Mouse (Mus musculus) left cerebral cortex, adult 11 months (tissue): ENCODE data around the gene Sf3b1.
"Not testable (repeated sequence)": the region's sequence is repeated elsewhere in the genome, so short reads cannot be mapped to it uniquely, and the experiment has no call there.

Experiments
- DNase-seq: peaks from one replicate; pipeline ENCODE4 v3.0.0; 2022; ENCODE audit warnings: low spot score

Gene Sf3b1

GRCm38 (mm10) chr1:55027253-55027801, at the start of gene Sf3b1:
TSS of gene Sf3b1 (minus strand) at chr1:55027481.
- peak; percentile 93 for DNase-seq

- DNase-seq: no peak
These were observed 49.1 kb upstream of the Sf3b1 start for GRCm38 (mm10) chr1:55076395-55076743.

- DNase-seq: no peak
These were observed 48.5 kb upstream of the Sf3b1 start for GRCm38 (mm10) chr1:55075652-55076394.

- no peak for DNase-seq
These were observed 47.5 kb upstream of the Sf3b1 start for GRCm38 (mm10) chr1:55074757-55075156.

GRCm38 (mm10) chr1:55072328-55072727, 45.0 kb upstream of the Sf3b1 start:
- DNase-seq: not testable (repeated sequence)

GRCm38 (mm10) chr1:55061772-55062171, 34.5 kb upstream of the Sf3b1 start:
- no peak for DNase-seq

- DNase-seq: no peak
These were observed 33.8 kb upstream of the Sf3b1 start for GRCm38 (mm10) chr1:55061099-55061498.

- DNase-seq: not testable (repeated sequence)
These were observed 31.1 kb upstream of the Sf3b1 start for GRCm38 (mm10) chr1:55058383-55058782.

- DNase-seq: no peak
These were observed 28.2 kb upstream of the Sf3b1 start for GRCm38 (mm10) chr1:55055322-55056115.

GRCm38 (mm10) chr1:55053596-55053995, 26.3 kb upstream of the Sf3b1 start:
- no peak for DNase-seq

GRCm38 (mm10) chr1:55053005-55053404, 25.7 kb upstream of the Sf3b1 start:
- no peak for DNase-seq

- DNase-seq: peak; percentile 98
These were observed 25.2 kb upstream of the Sf3b1 start, which contains the start of gene Coq10b for GRCm38 (mm10) chr1:55052355-55052953. TSS of gene Coq10b (plus strand) at chr1:55052770.

- no peak for DNase-seq
These were observed 24.4 kb upstream of the Sf3b1 start for GRCm38 (mm10) chr1:55051671-55052070.

- no peak for DNase-seq
These were observed 21.7 kb upstream of the Sf3b1 start for GRCm38 (mm10) chr1:55048841-55049587.

- no peak for DNase-seq
These were observed 15.9 kb upstream of the Sf3b1 start for GRCm38 (mm10) chr1:55043164-55043563.

GRCm38 (mm10) chr1:55042246-55042645, 15.0 kb upstream of the Sf3b1 start:
- DNase-seq: no peak

- DNase-seq: no peak
These were observed 14.4 kb upstream of the Sf3b1 start for GRCm38 (mm10) chr1:55041691-55042090.

GRCm38 (mm10) chr1:55039944-55040343, 12.7 kb upstream of the Sf3b1 start:
- no peak for DNase-seq

- DNase-seq: no peak
These were observed 3.9 kb upstream of the Sf3b1 start for GRCm38 (mm10) chr1:55031026-55031779.

GRCm38 (mm10) chr1:55029446-55029845, 2.2 kb upstream of the Sf3b1 start:
- DNase-seq: no peak
